Mouse (Mus musculus): ENCODE measurements around the gene Trmt13. TPM values are rescaled to one million over a fixed set of nuclear protein-coding genes. Genes with fewer than 3 reads are reported as not detected.
"Not testable (repeated sequence)": the region's sequence is repeated elsewhere in the genome, so short reads cannot be mapped to it uniquely, and the experiment has no call there.

Trmt13 gene
- 1 to 10 TPM; 4.6 to 5.9 (median 5.1) TPM for total RNA-seq (2022)

- DNase-seq (ENCODE audit: low spot score) = no peak
These were observed at the start of gene Trmt13 for GRCm38 (mm10) chr3:116614295-116614892. Trmt13 (minus strand) TSS chr3:116614587.

GRCm38 (mm10) chr3:116662463-116662863, 48.1 kb upstream of the Trmt13 start, which contains the start of gene Mfsd14a:
Mfsd14a (minus strand) TSS chr3:116662677.
- peak; percentile 98 for DNase-seq (ENCODE audit: low spot score)

GRCm38 (mm10) chr3:116661870-116662414, 47.6 kb upstream of the Trmt13 start:
- DNase-seq (ENCODE audit: low spot score) = no peak

GRCm38 (mm10) chr3:116661288-116661869, 47.0 kb upstream of the Trmt13 start:
- no peak for DNase-seq (ENCODE audit: low spot score)

GRCm38 (mm10) chr3:116659856-116660430, 45.6 kb upstream of the Trmt13 start:
- no peak for DNase-seq (ENCODE audit: low spot score)

- DNase-seq (ENCODE audit: low spot score) = no peak
These were observed 44.7 kb upstream of the Trmt13 start for GRCm38 (mm10) chr3:116658928-116659565.

- no peak for DNase-seq (ENCODE audit: low spot score)
These were observed 42.0 kb upstream of the Trmt13 start for GRCm38 (mm10) chr3:116656184-116656965.

- not testable (repeated sequence) for DNase-seq (ENCODE audit: low spot score)
These were observed 39.7 kb upstream of the Trmt13 start for GRCm38 (mm10) chr3:116654051-116654450.

GRCm38 (mm10) chr3:116653278-116653945, 39.0 kb upstream of the Trmt13 start:
- DNase-seq (ENCODE audit: low spot score) = no peak

- DNase-seq (ENCODE audit: low spot score) = no peak
These were observed 37.7 kb upstream of the Trmt13 start for GRCm38 (mm10) chr3:116652033-116652446.

- DNase-seq (ENCODE audit: low spot score) = no peak
These were observed 36.3 kb upstream of the Trmt13 start for GRCm38 (mm10) chr3:116650698-116651097.

- DNase-seq (ENCODE audit: low spot score) = no peak
These were observed 34.4 kb upstream of the Trmt13 start for GRCm38 (mm10) chr3:116648805-116649204.

- no peak for DNase-seq (ENCODE audit: low spot score)
These were observed 32.0 kb upstream of the Trmt13 start for GRCm38 (mm10) chr3:116646387-116646786.

- no peak for DNase-seq (ENCODE audit: low spot score)
These were observed 28.0 kb upstream of the Trmt13 start for GRCm38 (mm10) chr3:116642373-116642772.

- DNase-seq (ENCODE audit: low spot score) = peak; percentile 19
These were observed 27.5 kb upstream of the Trmt13 start for GRCm38 (mm10) chr3:116641811-116642371.

- DNase-seq (ENCODE audit: low spot score) = no peak
These were observed 25.6 kb upstream of the Trmt13 start for GRCm38 (mm10) chr3:116640024-116640423.

- DNase-seq (ENCODE audit: low spot score) = no peak
These were observed 24.2 kb upstream of the Trmt13 start for GRCm38 (mm10) chr3:116638572-116638971.

GRCm38 (mm10) chr3:116637693-116638476, 23.5 kb upstream of the Trmt13 start:
- no peak for DNase-seq (ENCODE audit: low spot score)

GRCm38 (mm10) chr3:116635799-116636198, 21.4 kb upstream of the Trmt13 start:
- DNase-seq (ENCODE audit: low spot score) = no peak

GRCm38 (mm10) chr3:116634853-116635252, 20.5 kb upstream of the Trmt13 start:
- DNase-seq (ENCODE audit: low spot score) = no peak

Measured in heart, adult 8-10 months (tissue).